Mouse (Mus musculus): ENCODE measurements around the gene Taf1b. TPM values are rescaled to one million over a fixed set of nuclear protein-coding genes. Genes with fewer than 3 reads are reported as not detected.

Taf1b gene
- total and polyA plus RNA-seq, 3 experiments, result 26.4 to 28.1 TPM; not detected in 1

- Histone ChIP-seq H3K27me3 (ENCODE audit: control insufficient read depth in 1 of 2, insufficient read depth in 2 of 2, low read length in 2 of 2) (no peaks in the 10 kb centered on the region), H3K9ac (ENCODE audit: control insufficient read depth, low read depth, low read length, poor library complexity, severe bottlenecking) (no peak overlapping the region), H3K36me3 (ENCODE audit: control insufficient read depth in 1 of 2, insufficient read depth in 2 of 2, low read length in 2 of 2) (0 out of 4 replicates have a peak, but pooled peaks cover 0 to 4% of the 10 kb centered on the region in 2 experiments), H3K4me3 (ENCODE audit: control insufficient read depth in 1 of 2, insufficient read depth in 1 of 2, low read depth in 2 of 2, low read length in 2 of 2) (no peak overlapping the region), H3K27ac (ENCODE audit: control insufficient read depth, low read depth, low read length) (no peak overlapping the region), H3K9me3 (replicated peaks; ENCODE audit: insufficient read depth, low read length) (no peaks in the 10 kb centered on the region), H3K4me1 (ENCODE audit: control insufficient read depth in 1 of 2, insufficient read depth in 2 of 2, low read length in 2 of 2) (no peaks in the 10 kb centered on the region), H3K79me2 (ENCODE audit: control insufficient read depth, insufficient read depth, low read length, poor library complexity) (no peaks in the 10 kb centered on the region)
- TF ChIP-seq MYC (IDR thresholded peaks at IDR 0.05; ENCODE audit: low read depth, low read length), result no peak
- no peak for TF ChIP-seq BHLHE40 (IDR thresholded peaks at IDR 0.05; ENCODE audit: borderline replicate concordance, low read depth, low read length)
- TF ChIP-seq ZKSCAN1 (IDR thresholded peaks at IDR 0.05; ENCODE audit: low read depth, low read length), result no peak
- DNase-seq (ENCODE audit: low read depth, low spot score), result no peak
Observed at GRCm38 (mm10) chr12:24592055-24592454, 93.9 kb downstream of the Taf1b start.

- Histone ChIP-seq H3K36me3 (ENCODE audit: control insufficient read depth in 1 of 2, insufficient read depth in 2 of 2, low read length in 2 of 2) (0 out of 4 replicates have a peak, but pooled peaks cover 0 to 4% of the 10 kb centered on the region in 2 experiments), H3K4me1 (ENCODE audit: control insufficient read depth in 1 of 2, insufficient read depth in 2 of 2, low read length in 2 of 2) (no peaks in the 10 kb centered on the region), H3K9ac (ENCODE audit: control insufficient read depth, low read depth, low read length, poor library complexity, severe bottlenecking) (peak overlapping the region; percentile 51)
Observed at GRCm38 (mm10) chr12:24592956-24593672, 95.0 kb downstream of the Taf1b start.

GRCm38 (mm10) chr12:24597376-24597775 is 99.2 kb downstream of the Taf1b start:
- no peaks in the 10 kb centered on the region for H3K79me2 ChIP-seq (ENCODE audit: control insufficient read depth, insufficient read depth, low read length, poor library complexity)
- no peak for DNase-seq (ENCODE audit: low read depth, low spot score)
- H3K9me3 ChIP-seq (replicated peaks; ENCODE audit: insufficient read depth, low read length), result no peaks in the 10 kb centered on the region
- H3K4me1 ChIP-seq (ENCODE audit: control insufficient read depth in 1 of 2, insufficient read depth in 2 of 2, low read length in 2 of 2), result no peaks in the 10 kb centered on the region
- no peak overlapping the region for H3K27ac ChIP-seq (ENCODE audit: control insufficient read depth, low read depth, low read length)
- H3K27me3 ChIP-seq (ENCODE audit: control insufficient read depth in 1 of 2, insufficient read depth in 2 of 2, low read length in 2 of 2), result no peaks in the 10 kb centered on the region
- TF ChIP-seq POLR2AphosphoS5 (IDR thresholded peaks at IDR 0.05; ENCODE audit: borderline replicate concordance, low read depth, low read length) (no peak), RAD21 (IDR thresholded peaks at IDR 0.05; ENCODE audit: low read depth, low read length) (no peak)
- no peak overlapping the region for H3K4me3 ChIP-seq (ENCODE audit: control insufficient read depth in 1 of 2, insufficient read depth in 1 of 2, low read depth in 2 of 2, low read length in 2 of 2)
- 0 out of 4 replicates have a peak, but pooled peaks cover 0 to 4% of the 10 kb centered on the region in 2 experiments for H3K36me3 ChIP-seq (ENCODE audit: control insufficient read depth in 1 of 2, insufficient read depth in 2 of 2, low read length in 2 of 2)
- H3K9ac ChIP-seq (ENCODE audit: control insufficient read depth, low read depth, low read length, poor library complexity, severe bottlenecking), result no peak overlapping the region

More at GRCm38 (mm10) chr12:24592956-24593672, 95.0 kb downstream of the Taf1b start:
- peak; percentile 67 for DNase-seq (ENCODE audit: low read depth, low spot score)
- TF ChIP-seq KAT2A (conservative IDR thresholded peaks at IDR 0.05; ENCODE audit: low read depth, low read length) (no peak), ZC3H11A (IDR thresholded peaks at IDR 0.05; ENCODE audit: low read depth, low read length) (no peak), MAX (IDR thresholded peaks at IDR 0.05; ENCODE audit: low read length) (peak; percentile 49; the same call in 1 of the 2 replicates), ELF1 (IDR thresholded peaks at IDR 0.05; ENCODE audit: low read depth, low read length) (no peak), SIN3A (IDR thresholded peaks at IDR 0.05; ENCODE audit: low read length) (peak; percentile 21; the same call in 1 of the 2 replicates), MXI1 (IDR thresholded peaks at IDR 0.05; ENCODE audit: low read depth, low read length) (peak; percentile 67; the same call in 1 of the 2 replicates), RAD21 (IDR thresholded peaks at IDR 0.05; ENCODE audit: low read depth, low read length) (no peak), MYC (IDR thresholded peaks at IDR 0.05; ENCODE audit: low read depth, low read length) (0 out of 2 replicates have a peak, but pooled peaks have one; percentile 10)
- Histone ChIP-seq H3K27me3 (ENCODE audit: control insufficient read depth in 1 of 2, insufficient read depth in 2 of 2, low read length in 2 of 2) (no peaks in the 10 kb centered on the region), H3K9me3 (replicated peaks; ENCODE audit: insufficient read depth, low read length) (no peaks in the 10 kb centered on the region), H3K27ac (ENCODE audit: control insufficient read depth, low read depth, low read length) (0 out of 2 replicates have a peak overlapping the region, but pooled peaks have one; percentile 33), H3K79me2 (ENCODE audit: control insufficient read depth, insufficient read depth, low read length, poor library complexity) (no peaks in the 10 kb centered on the region), H3K4me3 (ENCODE audit: control insufficient read depth in 1 of 2, insufficient read depth in 1 of 2, low read depth in 2 of 2, low read length in 2 of 2) (peak overlapping the region; percentile 60 to 90)
